Mouse (Mus musculus): ENCODE measurements at regions not wholly inside any gene's neighbourhood (a gene's known extent, or its start where the extent isn't known, plus 50 kb on each side); places are given as distances from the start of the nearest gene placed in this dataset.

DNA sequence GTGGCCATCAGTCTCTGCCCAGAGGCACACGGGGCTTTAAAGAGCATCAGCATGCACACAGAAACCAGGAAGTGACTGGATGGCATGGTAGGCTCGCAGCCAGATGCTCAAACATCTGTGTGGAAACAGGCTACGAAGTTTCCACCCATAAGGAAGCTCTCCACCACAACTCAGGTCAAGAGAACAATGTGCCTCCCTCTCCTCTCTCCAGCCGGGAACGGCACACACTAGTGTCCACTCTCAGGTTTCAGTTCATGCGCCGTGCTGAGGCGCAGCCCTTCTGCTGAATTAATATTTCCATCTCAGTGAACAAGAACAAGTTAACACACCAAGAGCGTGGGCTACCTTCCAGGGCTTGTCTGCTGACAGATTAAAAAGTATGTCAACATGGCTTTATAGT is 375.4 kb upstream of the Jarid2 start:
- no peak for DNase-seq (ENCODE audit: low spot score)

- DNase-seq (ENCODE audit: low spot score), result no peak
These were observed 373.5 kb upstream of the Jarid2 start for GRCm38 (mm10) chr13:44355771-44356221.

DNA sequence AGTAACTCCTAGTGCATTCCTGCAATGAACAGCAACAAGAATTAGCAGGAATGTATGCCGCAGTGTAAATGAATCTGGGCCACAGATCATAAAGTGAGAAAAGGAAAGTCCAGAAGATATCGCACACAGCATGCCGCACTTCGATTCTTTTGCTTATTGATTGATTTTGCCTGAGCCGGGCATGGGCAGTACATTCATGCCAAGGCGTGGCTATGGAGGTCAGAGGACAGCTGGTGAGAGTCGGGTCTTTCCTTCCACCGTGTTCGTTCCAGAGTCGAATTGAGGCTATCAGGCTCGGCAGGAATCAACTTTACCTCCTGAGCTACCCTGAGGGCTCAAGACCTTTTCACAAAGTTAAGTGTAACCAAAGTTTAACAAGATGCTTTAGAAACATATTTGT is 372.3 kb upstream of the Jarid2 start:
- no peak for DNase-seq (ENCODE audit: low spot score)

DNA sequence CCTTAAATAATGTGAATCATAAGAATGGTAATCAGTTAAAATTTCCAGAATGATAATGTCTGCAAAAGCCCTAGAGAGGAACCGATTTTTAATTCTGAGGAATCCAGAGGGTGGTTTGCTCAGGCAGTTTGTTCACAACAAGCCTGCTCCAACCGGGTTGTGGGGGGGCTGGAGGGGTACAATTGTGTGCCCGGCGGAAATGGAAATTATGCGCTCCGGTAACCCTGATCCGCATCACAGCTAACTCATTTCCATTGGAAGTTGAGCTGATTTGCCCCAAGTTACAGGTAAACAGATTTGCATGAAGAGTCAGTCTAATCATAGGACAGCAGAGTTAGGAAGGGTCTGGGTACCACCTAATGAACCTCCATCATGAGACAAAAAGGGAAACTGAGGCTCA is 369.9 kb upstream of the Jarid2 start:
- no peak for DNase-seq (ENCODE audit: low spot score)

DNA sequence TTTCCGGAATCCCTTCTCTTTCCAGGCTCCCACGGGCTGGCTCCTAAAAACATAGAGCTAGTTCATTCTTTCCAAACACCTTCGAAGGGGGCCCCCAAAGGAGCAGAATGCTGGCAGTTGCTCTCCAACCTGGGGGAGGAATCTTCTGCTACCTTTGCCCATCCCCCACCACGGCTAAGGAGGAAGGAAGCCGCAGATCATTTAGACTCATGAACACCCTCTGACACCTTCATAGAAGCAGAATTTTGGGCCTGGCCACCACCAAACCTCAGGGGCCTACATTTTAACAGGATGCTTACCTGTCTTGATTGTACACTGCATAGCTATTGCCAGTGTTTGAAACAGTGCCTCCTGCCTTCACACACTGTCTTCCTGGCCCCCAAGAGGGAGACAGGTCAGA is 369.3 kb upstream of the Jarid2 start:
- no peak for DNase-seq (ENCODE audit: low spot score)

DNA sequence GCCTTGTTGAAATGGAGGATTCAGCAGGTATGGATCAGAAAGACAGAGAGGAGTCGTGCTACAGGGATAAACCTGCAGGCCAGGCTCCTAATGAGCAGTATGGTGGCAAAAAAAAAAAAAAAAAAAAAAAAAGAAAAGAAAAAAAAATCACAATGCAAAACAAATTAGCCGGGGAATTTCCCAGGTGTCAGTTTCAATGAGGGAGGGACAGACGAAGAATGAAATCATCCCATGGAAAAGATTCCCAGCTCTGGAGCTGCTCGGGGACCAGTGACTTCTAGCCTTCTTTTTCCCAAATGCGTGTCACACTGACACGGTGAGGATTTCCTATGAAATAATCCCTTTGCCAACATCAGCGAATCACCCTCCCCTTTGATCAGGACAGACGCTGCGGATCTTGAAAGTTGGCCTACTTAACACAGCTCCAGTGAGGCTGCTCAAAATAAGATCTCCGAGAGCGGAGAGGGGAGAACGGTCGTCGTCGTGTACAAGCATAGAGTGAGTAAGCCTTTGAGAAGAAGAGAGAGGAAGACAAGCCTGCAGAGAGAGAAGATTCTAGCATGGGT is 368.5 kb upstream of the Jarid2 start:
- DNase-seq (ENCODE audit: low spot score), result no peak

DNA sequence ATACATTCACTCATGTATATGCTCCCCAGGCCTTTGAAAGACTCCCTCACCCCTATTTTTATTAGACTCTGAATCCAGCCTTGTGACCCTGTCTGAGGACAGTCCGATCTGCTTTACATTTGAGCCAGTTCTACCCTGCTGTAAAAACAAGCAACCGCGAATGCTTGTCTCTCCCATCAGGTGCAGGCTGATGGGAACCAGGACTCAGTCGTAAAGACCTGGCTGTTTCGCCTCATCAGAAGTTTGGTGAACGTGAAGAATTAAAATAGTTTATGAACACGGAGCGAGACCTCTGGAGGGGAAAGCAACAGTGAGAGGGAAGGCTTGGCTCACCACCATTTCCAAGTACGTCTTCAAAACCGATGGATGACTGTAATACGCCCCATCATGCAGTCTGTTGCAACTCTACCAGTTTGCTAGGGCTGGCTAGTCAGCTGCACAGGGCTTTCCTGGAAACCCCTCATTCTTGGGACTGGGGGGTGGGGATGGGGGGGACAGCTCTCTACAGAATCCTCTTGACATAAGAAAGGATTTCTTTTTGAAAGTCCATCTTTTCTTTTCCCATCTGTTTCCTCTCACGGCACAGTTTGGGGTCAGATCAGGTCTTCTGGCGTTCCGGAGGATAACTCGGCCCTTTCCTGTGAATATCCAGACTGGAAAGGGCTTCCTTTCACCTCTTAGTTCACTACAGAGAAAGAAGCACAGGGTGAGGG is 366.8 kb upstream of the Jarid2 start:
- no peak for DNase-seq (ENCODE audit: low spot score)

- DNase-seq (ENCODE audit: low spot score), result no peak
These were observed 366.3 kb upstream of the Jarid2 start for GRCm38 (mm10) chr13:44363016-44363415.

GRCm38 (mm10) chr13:44369301-44369700 is 360.0 kb upstream of the Jarid2 start:
- DNase-seq (ENCODE audit: low spot score), result no peak

DNA sequence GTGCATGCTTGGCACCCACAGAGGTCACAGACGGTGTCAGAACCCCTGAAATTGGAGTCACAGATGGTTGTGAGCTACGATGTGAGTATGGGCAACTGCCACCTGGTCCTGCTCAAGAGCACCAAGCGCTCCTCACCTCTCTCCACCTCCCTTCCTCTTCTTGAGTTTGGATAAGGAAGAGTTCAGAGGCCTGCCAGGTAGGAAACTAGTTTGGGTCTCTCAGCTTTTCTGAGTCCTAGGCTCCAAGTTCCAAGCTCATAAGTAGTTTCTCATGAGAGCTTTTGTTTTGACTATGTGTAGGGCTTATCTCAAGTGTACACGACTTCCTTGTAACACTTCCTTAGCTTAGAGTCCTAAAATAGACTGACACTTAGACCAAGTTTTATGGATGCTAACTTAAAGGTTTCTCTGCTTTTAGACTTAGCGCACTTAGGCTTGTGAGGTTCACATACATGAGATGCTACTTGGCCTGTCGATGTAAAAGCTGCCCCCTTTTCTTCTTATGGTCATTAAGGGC is 356.9 kb upstream of the Jarid2 start:
- no peak for DNase-seq (ENCODE audit: low spot score)

DNA sequence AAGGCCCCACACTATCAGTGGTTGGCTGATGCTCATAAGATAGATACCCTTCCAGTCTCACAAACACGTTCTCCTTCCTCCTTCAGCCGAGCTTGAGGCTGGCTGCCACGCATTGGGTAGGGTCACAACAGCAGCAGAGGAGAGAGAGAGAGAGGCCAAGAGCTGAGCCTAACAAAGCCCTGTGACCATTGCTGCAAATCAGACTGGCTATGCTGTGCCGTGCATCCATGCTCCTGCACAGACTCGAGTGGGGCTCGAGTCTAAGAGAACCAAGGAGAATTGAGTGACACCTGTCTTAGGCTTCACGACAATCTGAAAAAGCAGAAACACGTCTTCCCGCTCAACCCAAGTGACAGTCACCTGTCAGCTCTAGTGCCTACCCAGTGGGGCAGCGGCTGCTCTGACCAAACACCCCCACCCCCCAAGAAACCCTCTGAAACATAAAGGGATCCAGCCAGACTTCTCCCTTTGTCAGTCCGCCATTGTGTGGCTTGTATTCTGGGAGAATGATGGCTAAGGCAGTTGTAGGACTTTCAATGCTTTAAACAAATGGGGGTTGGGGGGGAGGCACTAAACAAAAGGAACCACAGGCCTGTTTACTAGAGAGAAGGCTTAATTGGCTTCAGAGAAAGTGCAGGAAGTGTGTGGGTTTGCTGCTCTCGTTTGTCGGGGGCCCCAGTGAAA is 353.7 kb upstream of the Jarid2 start:
- no peak for DNase-seq (ENCODE audit: low spot score)

DNA sequence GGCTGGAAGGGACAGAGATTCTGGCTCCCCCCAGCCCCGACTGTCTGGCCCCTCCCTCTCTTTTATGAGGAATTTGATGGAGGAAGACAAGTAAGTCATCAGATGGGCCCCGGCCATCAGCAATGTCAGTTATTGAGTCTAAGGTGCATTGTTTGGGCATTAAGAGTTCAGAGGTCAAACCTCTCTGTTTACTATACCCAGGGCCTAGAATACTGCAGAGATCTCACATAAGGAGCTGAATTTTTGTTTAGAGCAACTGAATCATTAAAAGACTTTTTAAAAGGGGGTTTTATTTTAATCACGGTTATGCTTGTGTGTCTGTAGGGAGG is 353.1 kb upstream of the Jarid2 start:
- DNase-seq (ENCODE audit: low spot score), result no peak

DNA sequence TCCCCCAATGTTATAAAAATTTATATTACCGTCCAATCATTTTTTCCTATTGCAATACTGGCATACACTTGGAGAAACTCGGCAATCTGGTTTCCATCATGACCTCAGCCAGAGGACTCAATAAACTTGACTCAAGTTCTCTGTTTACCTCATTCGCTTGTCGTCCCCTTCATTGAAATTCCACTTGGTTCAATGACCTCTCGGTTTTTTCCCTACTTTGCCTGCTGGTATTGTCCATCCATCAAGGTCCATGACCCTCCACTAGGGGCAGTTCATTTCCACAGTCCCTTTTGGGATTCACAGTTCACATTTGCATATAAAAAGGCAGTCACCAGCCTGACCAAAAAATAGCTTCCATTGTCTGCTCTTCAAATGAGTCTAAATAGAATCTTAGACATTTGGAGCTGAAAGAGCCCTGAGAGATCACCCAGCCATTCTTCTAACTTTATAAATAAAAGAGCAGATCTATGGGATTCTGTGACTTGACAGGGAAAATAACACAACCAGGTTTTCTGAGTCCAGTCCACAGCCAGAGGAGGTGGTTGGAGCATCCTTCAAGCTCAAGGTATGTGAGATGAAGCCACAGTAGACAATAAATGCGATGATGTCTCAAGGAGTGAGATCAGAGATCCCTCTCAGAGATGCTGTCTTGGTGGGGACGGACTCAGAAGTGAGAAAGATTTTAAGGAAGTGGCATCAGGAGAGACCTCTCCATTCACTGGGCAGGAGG is 347.4 kb upstream of the Jarid2 start:
- no peak for DNase-seq (ENCODE audit: low spot score)

DNA sequence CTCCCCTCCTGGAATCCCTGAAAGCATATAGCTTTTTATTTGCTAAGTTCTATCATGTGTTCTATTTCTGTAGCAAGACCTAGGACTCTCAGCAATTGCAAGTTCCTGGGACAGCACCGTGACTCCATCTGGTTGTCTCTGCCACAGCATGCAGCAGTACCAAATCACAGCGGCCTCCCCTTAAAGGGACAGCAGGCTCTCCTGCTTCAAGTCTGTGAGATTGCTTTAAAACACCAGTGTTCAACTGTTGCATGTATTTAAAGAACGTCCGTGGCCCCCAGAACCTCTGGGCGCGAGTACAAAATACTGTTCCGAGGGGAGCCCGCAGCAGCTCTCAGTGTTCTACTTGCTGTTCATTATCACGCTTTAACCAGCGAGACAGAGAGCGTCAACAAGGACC is 346.0 kb upstream of the Jarid2 start:
- no peak for DNase-seq (ENCODE audit: low spot score)

GRCm38 (mm10) chr13:44386767-44387166 is 342.5 kb upstream of the Jarid2 start:
- no peak for DNase-seq (ENCODE audit: low spot score)

DNA sequence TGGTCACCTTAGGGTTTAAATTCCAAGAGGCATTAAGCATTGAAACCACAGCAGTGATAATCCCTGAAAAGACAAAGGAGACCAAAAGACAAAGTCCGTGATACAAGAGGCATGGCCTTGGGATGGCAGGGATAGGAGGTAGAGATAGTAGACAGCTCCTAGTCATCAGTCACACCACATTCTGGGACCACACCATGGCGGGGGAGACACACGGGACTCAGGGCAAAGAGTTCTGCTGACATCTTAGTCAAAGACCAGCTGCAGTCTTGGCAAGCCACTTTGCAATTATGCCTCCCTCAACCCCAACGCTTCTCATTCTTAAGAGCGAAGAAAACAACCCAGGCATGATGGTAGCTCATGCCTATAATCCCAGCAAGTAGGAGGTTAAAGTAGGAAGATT is 339.6 kb upstream of the Jarid2 start:
- no peak for DNase-seq (ENCODE audit: low spot score)

DNA sequence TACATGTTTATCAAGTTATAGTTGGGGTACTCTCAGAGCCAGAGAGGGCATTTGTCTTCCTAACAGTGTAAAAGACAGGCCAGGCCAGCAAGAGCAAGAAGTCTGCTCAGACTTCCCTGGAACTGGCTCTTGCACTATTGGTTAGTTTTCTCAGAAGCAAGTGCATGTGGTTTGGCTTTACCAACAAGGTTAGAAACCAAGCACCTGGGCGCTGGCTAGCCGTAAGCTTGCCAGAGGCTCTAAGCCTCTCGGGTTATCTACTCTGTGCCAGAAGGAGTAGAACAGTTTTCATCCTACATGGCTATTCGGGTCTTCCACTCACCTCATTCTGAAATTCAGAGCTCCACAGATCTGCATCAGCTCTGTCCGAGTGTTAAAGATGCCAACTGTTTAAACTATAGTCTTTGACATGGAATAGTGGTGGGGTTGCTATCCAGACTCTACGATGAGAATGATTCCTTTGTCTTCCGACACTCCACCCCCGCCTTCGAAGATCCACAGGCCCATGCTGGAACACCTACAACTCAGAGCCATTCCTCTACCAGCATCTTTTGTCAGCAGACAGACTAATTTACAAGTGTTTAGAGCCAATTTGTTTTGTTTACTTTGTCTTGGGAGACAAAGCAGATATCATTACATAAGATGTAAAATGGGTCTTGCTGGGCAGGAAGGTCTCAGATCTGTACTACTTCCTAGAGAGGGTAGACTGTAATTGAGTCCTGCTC is 338.4 kb upstream of the Jarid2 start:
- DNase-seq (ENCODE audit: low spot score), result no peak

GRCm38 (mm10) chr13:44394016-44394415 is 335.3 kb upstream of the Jarid2 start:
- DNase-seq (ENCODE audit: low spot score), result no peak

DNA sequence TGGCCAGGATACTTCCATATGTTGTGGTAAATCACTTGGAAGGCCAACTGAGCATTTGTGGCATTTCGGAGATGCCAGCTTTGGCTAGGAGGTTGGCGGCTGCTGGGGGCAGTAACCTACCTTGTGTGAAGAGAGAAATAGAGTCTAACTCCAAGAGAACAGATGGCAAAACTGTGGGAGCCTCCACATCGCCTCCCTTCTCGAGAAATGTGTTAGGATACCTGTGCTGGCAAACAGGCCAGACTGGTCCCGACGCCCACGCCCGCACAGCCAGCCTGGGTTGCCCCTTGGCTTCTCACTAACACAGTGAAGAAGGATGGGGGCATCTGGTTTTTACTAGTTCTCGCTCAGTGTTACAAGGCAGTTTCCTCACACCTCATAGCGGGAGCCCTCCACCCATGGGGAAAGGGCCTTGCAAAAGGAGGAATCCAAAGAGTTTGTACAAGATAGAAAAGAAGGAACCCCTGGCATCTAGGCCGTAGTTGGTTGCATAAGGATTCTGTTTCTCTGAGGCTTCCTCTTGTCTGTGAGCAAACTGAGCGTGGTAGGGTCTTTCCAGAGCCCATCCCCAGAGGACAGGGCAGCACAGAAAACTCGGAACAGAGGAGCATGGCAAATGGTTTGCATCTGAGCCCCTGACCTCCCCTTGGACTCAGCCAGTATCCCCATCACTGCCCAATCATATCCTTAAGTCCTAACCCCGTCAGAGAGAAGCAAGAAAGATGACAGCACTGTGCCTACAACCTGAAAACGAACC is 330.5 kb upstream of the Jarid2 start:
- DNase-seq (ENCODE audit: low spot score), result no peak

GRCm38 (mm10) chr13:44399370-44399685 is 329.9 kb upstream of the Jarid2 start:
- no peak for DNase-seq (ENCODE audit: low spot score)

- DNase-seq (ENCODE audit: low spot score), result no peak
These were observed 329.4 kb upstream of the Jarid2 start for GRCm38 (mm10) chr13:44399831-44400321.

Measured in urinary bladder, postnatal 25 days (tissue).